Mouse (Mus musculus) large intestine, adult 2 months (tissue): ENCODE measurements at regions not wholly inside any gene's neighbourhood (a gene's known extent, or its start where the extent isn't known, plus 50 kb on each side); places are given as distances from the start of the nearest gene placed in this dataset.

Source experiments
- DNase-seq: peaks from one replicate; pipeline ENCODE4 v3.0.0-alpha.2; 2012; ENCODE audit warnings: low read depth, low spot score
- WGBS: fragments of 180-500 bp; shearing (Covaris S2); methylation state at CpG from one replicate; pipeline ENCODE4 v1.1.7; 2018; 5-methylcytosine and 5-hydroxymethylcytosine counted together

GRCm38 (mm10) chr8:44456336-44456735 lies 478.9 kb upstream of the Fat1 start:
- peak; percentile 92 for DNase-seq
- 30% methylated on average over 7 of the region's 7 CpGs for WGBS

GRCm38 (mm10) chr8:44466409-44467078 lies 468.7 kb upstream of the Fat1 start:
- WGBS: 72% methylated on average over 3 of the region's 3 CpGs
- no peak for DNase-seq

GRCm38 (mm10) chr8:44512876-44513275 lies 422.4 kb upstream of the Fat1 start:
- WGBS: 89% methylated on average over 1 of the region's 1 CpGs
- no peak for DNase-seq

DNA sequence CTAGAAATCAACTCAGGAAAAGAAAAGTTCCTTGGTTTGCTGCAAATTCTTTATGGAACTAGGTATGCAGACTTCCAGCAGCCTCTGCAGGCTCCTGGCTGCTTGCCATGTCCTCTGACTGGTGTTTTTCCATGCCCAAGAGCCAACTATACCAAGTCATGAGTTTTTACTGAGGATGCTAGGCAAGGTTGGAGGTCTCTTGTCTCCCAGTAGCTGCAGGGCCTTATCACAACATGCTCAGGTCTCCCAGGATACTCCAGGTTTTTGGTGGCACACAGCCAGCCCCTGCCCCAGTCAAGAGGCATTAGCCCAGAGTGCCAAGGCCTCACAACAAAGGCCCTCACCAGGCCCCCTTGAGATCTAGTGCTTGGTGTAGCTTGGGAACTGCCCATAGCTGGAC lies 409.3 kb upstream of the Fat1 start:
- DNase-seq: no peak

DNA sequence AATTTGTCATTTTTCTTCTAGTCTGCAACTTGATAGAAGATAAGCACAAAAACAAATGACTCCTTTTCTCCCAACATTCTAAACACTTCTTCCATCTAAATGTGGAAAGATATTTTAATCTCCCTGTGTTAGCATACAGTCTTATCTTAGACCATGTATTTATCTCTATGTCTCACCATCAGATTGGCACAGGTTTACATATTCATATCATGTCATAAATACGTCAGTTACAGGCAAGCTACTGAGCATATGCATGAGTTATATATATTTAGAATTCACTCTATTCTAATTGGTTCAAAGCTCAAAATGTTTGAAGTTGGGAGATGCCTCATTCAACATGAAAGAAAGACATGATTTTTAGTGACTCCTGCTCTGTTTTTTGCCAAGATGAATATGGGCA lies 405.6 kb upstream of the Fat1 start:
- no peak for DNase-seq
- 75% methylated on average over 1 of the region's 1 CpGs for WGBS

DNA sequence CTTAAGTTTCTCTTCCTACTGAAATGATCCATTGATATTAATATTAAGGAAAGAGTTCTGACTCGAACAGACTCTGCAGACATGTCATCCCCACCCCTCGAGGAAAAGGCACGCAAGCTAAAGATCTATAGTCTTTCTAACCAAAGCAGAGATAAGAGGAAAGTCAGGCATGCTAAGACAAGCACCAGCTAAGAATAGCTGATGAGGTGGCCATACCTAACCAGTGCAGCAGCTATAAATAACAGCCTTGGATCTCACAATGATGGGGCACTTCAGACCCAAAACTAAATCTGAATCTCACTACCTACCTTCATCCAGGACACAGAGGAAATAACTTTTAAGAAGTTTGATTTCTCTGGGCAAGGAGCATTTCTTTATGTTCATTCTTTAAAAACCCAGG lies 386.4 kb upstream of the Fat1 start:
- DNase-seq: no peak
- WGBS: 88% methylated on average over 3 of the region's 3 CpGs

DNA sequence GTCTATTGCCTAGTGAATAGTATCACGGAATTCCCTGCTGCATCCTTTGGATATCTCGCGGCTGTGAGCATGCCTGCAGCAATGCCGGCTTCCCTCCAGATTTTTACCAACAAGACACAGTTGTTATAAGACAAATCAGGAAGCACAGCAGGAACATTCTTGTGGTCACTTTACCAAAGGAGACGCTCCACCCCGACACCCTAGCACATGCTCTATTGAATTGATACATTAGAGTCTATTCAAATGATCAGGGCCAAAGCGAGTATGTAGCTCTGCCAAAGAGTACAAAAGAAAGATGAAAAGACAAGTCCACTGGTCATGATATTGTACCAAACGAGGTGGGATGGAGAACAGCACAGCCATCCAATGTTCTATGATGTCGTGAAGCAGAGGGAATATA lies 376.1 kb upstream of the Fat1 start:
- 89% methylated on average over 9 of the region's 9 CpGs for WGBS
- DNase-seq: no peak

- WGBS: 85% methylated on average over 5 of the region's 5 CpGs
- DNase-seq: no peak
Measured at GRCm38 (mm10) chr8:44576314-44576858, 358.9 kb upstream of the Fat1 start.

- DNase-seq: no peak
- 85% methylated on average over 5 of the region's 5 CpGs for WGBS
Measured at GRCm38 (mm10) chr8:44576993-44577392, 358.3 kb upstream of the Fat1 start.
